In genomic region chr11:81767781-81768180, GRCm38 (mm10) we compare ENCODE assay signal across 10 mouse cellular contexts.
DNase-seq lines count a peak whose midpoint lies in the region; ATAC-seq and TF ChIP-seq lines count a peak whose summit lies in the region.
"Had no signal": no experiment of that assay in that cellular context is flagged by ENCODE, and none has a peak within 500 bp of the region (broad histone marks: within the 10 kb centered on the region; RNA-seq: fewer than 3 reads in every experiment).

No protein-coding gene starts in this region.

- no peak overlapping the region for H3K4me2 ChIP-seq in forebrain, embryonic 13.5 days
- H3K4me2 ChIP-seq in hindbrain, postnatal 0 days (ENCODE audit: low read depth, low read length), result no peak overlapping the region
- H3K4me2 ChIP-seq in neural tube, embryonic 15.5 days, result no peak overlapping the region
- H3K4me2 ChIP-seq: lung, embryonic 14.5 days had no signal

- no peaks in the 10 kb centered on the region for H3K9me3 ChIP-seq in forebrain, embryonic 13.5 days (replicated peaks)
- no peaks in the 10 kb centered on the region for H3K9me3 ChIP-seq in forebrain, embryonic 10.5 days
- H3K9me3 ChIP-seq in hindbrain, postnatal 0 days (ENCODE audit: low read length), result no peaks in the 10 kb centered on the region
- no peaks in the 10 kb centered on the region for H3K9me3 ChIP-seq in neural tube, embryonic 15.5 days (replicated peaks)

- no peaks in the 10 kb centered on the region for H3K36me3 ChIP-seq in forebrain, embryonic 13.5 days (ENCODE audit: poor library complexity, severe bottlenecking)
- no peaks in the 10 kb centered on the region for H3K36me3 ChIP-seq in forebrain, embryonic 10.5 days (replicated peaks)
- no peaks in the 10 kb centered on the region for H3K36me3 ChIP-seq in hindbrain, postnatal 0 days (ENCODE audit: insufficient read depth, low read length)
- no peaks in the 10 kb centered on the region for H3K36me3 ChIP-seq in neural tube, embryonic 15.5 days

- peak; percentile 93 for ATAC-seq in forebrain, embryonic 13.5 days
- ATAC-seq in hindbrain, postnatal 0 days, result peak; percentile 97
- peak; percentile 73; the same call in 1 of the 2 replicates for ATAC-seq in neural tube, embryonic 15.5 days (ENCODE audit: low FRiP score)

- TF ChIP-seq CTCF in hindbrain, postnatal 0 days (IDR thresholded peaks at IDR 0.05; ENCODE audit: low read depth), result 0 out of 2 replicates have a peak, but pooled peaks have one; percentile 17
- TF ChIP-seq CTCF in lung, adult 2 months (IDR thresholded peaks at IDR 0.05; ENCODE audit: insufficient read depth, low read length), result no peak

- H3K9ac ChIP-seq in forebrain, embryonic 13.5 days, result no peak overlapping the region
- no peak overlapping the region for H3K9ac ChIP-seq in hindbrain, postnatal 0 days (replicated peaks; ENCODE audit: low read length)
- H3K9ac ChIP-seq in neural tube, embryonic 15.5 days (replicated peaks), result no peak overlapping the region
- H3K9ac ChIP-seq: lung, embryonic 14.5 days had no signal

- H3K27ac ChIP-seq in forebrain, embryonic 13.5 days, result peak overlapping the region; percentile 67
- no peak overlapping the region for H3K27ac ChIP-seq in forebrain, embryonic 10.5 days
- H3K27ac ChIP-seq in hindbrain, postnatal 0 days, result peak overlapping the region; percentile 54; the same call in 1 of the 2 replicates
- H3K27ac ChIP-seq in neural tube, embryonic 15.5 days (replicated peaks), result peak overlapping the region; percentile 28; the same call in 1 of the 2 replicates

- no peak for DNase-seq in forebrain, embryonic 10.5 days (ENCODE audit: extremely low spot score, low spot score)
- peak; percentile 49 for DNase-seq in cerebellum, adult 8-10 months
- peak; percentile 90 for DNase-seq in hindbrain, postnatal 0 days (ENCODE audit: low spot score)
- no peak for DNase-seq in urinary bladder, postnatal 4 days (ENCODE audit: low spot score in 2 of 2)
- no peak for DNase-seq in urinary bladder, postnatal 14 days (ENCODE audit: low spot score)
- no peak for DNase-seq in lung, adult 2 months
- DNase-seq: B cell, adult 2 months; lung, embryonic 14.5 days had no signal

- H3K4me3 ChIP-seq in forebrain, embryonic 13.5 days, result no peak overlapping the region
- no peak overlapping the region for H3K4me3 ChIP-seq in forebrain, embryonic 10.5 days
- H3K4me3 ChIP-seq in hindbrain, postnatal 0 days (ENCODE audit: low read length), result no peak overlapping the region
- no peak overlapping the region for H3K4me3 ChIP-seq in neural tube, embryonic 15.5 days (replicated peaks)
- H3K4me3 ChIP-seq in lung, adult 2 months (replicated peaks; ENCODE audit: extremely low read depth, low read depth, low read length), result no peak overlapping the region

- H3K4me1 ChIP-seq in forebrain, embryonic 13.5 days, result peaks cover 56% of the 10 kb centered on the region
- peaks cover 18% of the 10 kb centered on the region for H3K4me1 ChIP-seq in forebrain, embryonic 10.5 days
- H3K4me1 ChIP-seq in hindbrain, postnatal 0 days (ENCODE audit: insufficient read depth, low read length), result peaks cover 19% of the 10 kb centered on the region
- peaks cover 19% of the 10 kb centered on the region for H3K4me1 ChIP-seq in neural tube, embryonic 15.5 days
- H3K4me1 ChIP-seq in lung, adult 2 months (ENCODE audit: control insufficient read depth, insufficient read depth, low read length), result no peaks in the 10 kb centered on the region

- WGBS in forebrain, embryonic 13.5 days, result 33% methylated on average over 1 of the region's 1 CpGs
- WGBS in forebrain, embryonic 10.5 days, result 74% methylated on average over 1 of the region's 1 CpGs
- WGBS in hindbrain, postnatal 0 days, result 26% methylated on average over 1 of the region's 1 CpGs
- WGBS in neural tube, embryonic 15.5 days, result 58% methylated on average over 1 of the region's 1 CpGs
- WGBS in lung, adult 2 months, result 26% methylated on average over 1 of the region's 1 CpGs

- TF ChIP-seq POLR2A in lung, adult 2 months (IDR thresholded peaks at IDR 0.05; ENCODE audit: borderline replicate concordance, extremely low read depth, low read depth, low read length), result no peak

- H3K27me3 ChIP-seq in forebrain, embryonic 13.5 days, result no peaks in the 10 kb centered on the region
- H3K27me3 ChIP-seq in forebrain, embryonic 10.5 days (ENCODE audit: poor library complexity, severe bottlenecking), result peaks cover 15% of the 10 kb centered on the region
- H3K27me3 ChIP-seq in hindbrain, postnatal 0 days (ENCODE audit: insufficient read depth, low read length), result no peaks in the 10 kb centered on the region
- H3K27me3 ChIP-seq in neural tube, embryonic 15.5 days (replicated peaks), result no peaks in the 10 kb centered on the region; the same call in 1 of the 2 replicates

Comparison
In these comparisons a context has a peak if more than half of its experiments do, and no peak if none do; other contexts are left out.
1. DNase-seq: peak in cerebellum, adult 8-10 months (single experiment) and hindbrain, postnatal 0 days (single experiment); none in forebrain, embryonic 10.5 days (single experiment), urinary bladder, postnatal 4 days (0 of 2), urinary bladder, postnatal 14 days (single experiment) and lung, adult 2 months (single experiment).
2. Peak in every context shown above with its lines, with median percentiles within 50 percentile points of each other: ATAC-seq.